In genomic region chr1:133135808-133136207, GRCm38 (mm10) we compare ENCODE assay signal across 8 mouse cellular contexts. TPM values are rescaled to one million over a fixed set of nuclear protein-coding genes. Genes with fewer than 3 reads are reported as not detected.
DNase-seq lines count a peak whose midpoint lies in the region; ATAC-seq lines count a peak whose summit lies in the region.

No protein-coding gene starts in this region.

- ATAC-seq in kidney, embryonic 15.5 days (replicated peaks; ENCODE audit: low FRiP score) = no peak
- ATAC-seq in embryonic facial prominence, embryonic 12.5 days (ENCODE audit: insufficient number of reproducible peaks, insufficient read depth, low FRiP score, low TSS enrichment) = no peak
- no peak for ATAC-seq in intestine, embryonic 15.5 days
- no peak for ATAC-seq in neural tube, embryonic 12.5 days (ENCODE audit: low FRiP score, low read depth)

- H3K36me3 ChIP-seq in kidney, embryonic 15.5 days = peaks cover 66% of the 10 kb centered on the region
- peaks cover 45% of the 10 kb centered on the region for H3K36me3 ChIP-seq in embryonic facial prominence, embryonic 12.5 days
- H3K36me3 ChIP-seq in intestine, embryonic 15.5 days = peaks cover 31% of the 10 kb centered on the region
- H3K36me3 ChIP-seq in neural tube, embryonic 12.5 days = peaks cover 41% of the 10 kb centered on the region

- no peak overlapping the region for H3K9ac ChIP-seq in kidney, embryonic 15.5 days
- H3K9ac ChIP-seq in embryonic facial prominence, embryonic 12.5 days = no peak overlapping the region
- 0 out of 2 replicates have a peak overlapping the region, but pooled peaks have one; percentile 0 for H3K9ac ChIP-seq in intestine, embryonic 15.5 days
- H3K9ac ChIP-seq in neural tube, embryonic 12.5 days = no peak overlapping the region

- no peak for DNase-seq in kidney, postnatal 10 days
- DNase-seq in adrenal gland, postnatal 36 days = no peak
- no peak for DNase-seq in layer of hippocampus, postnatal 10 days (ENCODE audit: low spot score in 2 of 2)
- DNase-seq in urinary bladder, adult 18-20 months (ENCODE audit: low spot score in 2 of 2) = no peak

- H3K4me1 ChIP-seq in kidney, embryonic 15.5 days = peaks cover 34% of the 10 kb centered on the region
- peaks cover 35% of the 10 kb centered on the region for H3K4me1 ChIP-seq in embryonic facial prominence, embryonic 12.5 days
- peaks cover 3% of the 10 kb centered on the region; the same call in 1 of the 2 replicates for H3K4me1 ChIP-seq in intestine, embryonic 15.5 days (replicated peaks)
- peaks cover 42% of the 10 kb centered on the region for H3K4me1 ChIP-seq in neural tube, embryonic 12.5 days

- H3K27me3 ChIP-seq in kidney, embryonic 15.5 days = no peaks in the 10 kb centered on the region
- no peaks in the 10 kb centered on the region for H3K27me3 ChIP-seq in embryonic facial prominence, embryonic 12.5 days
- no peaks in the 10 kb centered on the region for H3K27me3 ChIP-seq in intestine, embryonic 15.5 days (replicated peaks)
- no peaks in the 10 kb centered on the region for H3K27me3 ChIP-seq in neural tube, embryonic 12.5 days (replicated peaks)

- no peaks in the 10 kb centered on the region for H3K9me3 ChIP-seq in kidney, embryonic 15.5 days (replicated peaks)
- no peaks in the 10 kb centered on the region for H3K9me3 ChIP-seq in embryonic facial prominence, embryonic 12.5 days
- no peaks in the 10 kb centered on the region for H3K9me3 ChIP-seq in intestine, embryonic 15.5 days
- H3K9me3 ChIP-seq in neural tube, embryonic 12.5 days = no peaks in the 10 kb centered on the region

- H3K4me3 ChIP-seq in kidney, embryonic 15.5 days (replicated peaks) = peak overlapping the region; percentile 92
- H3K4me3 ChIP-seq in embryonic facial prominence, embryonic 12.5 days = peak overlapping the region; percentile 9; the same call in 1 of the 2 replicates
- peak overlapping the region; percentile 96 for H3K4me3 ChIP-seq in intestine, embryonic 15.5 days (replicated peaks)
- H3K4me3 ChIP-seq in neural tube, embryonic 12.5 days = no peak overlapping the region

- H3K27ac ChIP-seq in kidney, embryonic 15.5 days = no peak overlapping the region
- no peak overlapping the region for H3K27ac ChIP-seq in embryonic facial prominence, embryonic 12.5 days
- H3K27ac ChIP-seq in intestine, embryonic 15.5 days = no peak overlapping the region
- no peak overlapping the region for H3K27ac ChIP-seq in neural tube, embryonic 12.5 days

- peak overlapping the region; percentile 95 for H3K4me2 ChIP-seq in kidney, embryonic 15.5 days
- peak overlapping the region; percentile 99 for H3K4me2 ChIP-seq in embryonic facial prominence, embryonic 12.5 days (replicated peaks)
- H3K4me2 ChIP-seq in intestine, embryonic 15.5 days (replicated peaks) = peak overlapping the region; percentile 88
- H3K4me2 ChIP-seq in neural tube, embryonic 12.5 days (replicated peaks) = peak overlapping the region; percentile 99

- WGBS in kidney, embryonic 15.5 days = 51% methylated on average over 5 of the region's 5 CpGs
- 63% methylated on average over 5 of the region's 5 CpGs for WGBS in embryonic facial prominence, embryonic 12.5 days
- 52% methylated on average over 5 of the region's 5 CpGs for WGBS in intestine, embryonic 15.5 days
- WGBS in neural tube, embryonic 12.5 days = 76% methylated on average over 5 of the region's 5 CpGs

RNA-seq across cellular contexts. Expression of gene Ppp1r15b, which starts 4.9 kb away (rescaled TPM):
- polyA plus RNA-seq in kidney, embryonic 15.5 days (2015; fragmentation: Nextera tagmentation; extraction: Ambion mirVana) = 42.1 and 42.2 TPM in 2 replicates
- 40.4 and 45.0 TPM in 2 replicates for polyA plus RNA-seq in embryonic facial prominence, embryonic 12.5 days (2016; fragmentation: Nextera tagmentation; extraction: Ambion mirVana)
- polyA plus RNA-seq in intestine, embryonic 15.5 days (2015; fragmentation: Nextera tagmentation; extraction: Ambion mirVana) = 46.7 and 46.9 TPM in 2 replicates
- polyA plus RNA-seq in neural tube, embryonic 12.5 days (2016; fragmentation: Nextera tagmentation; extraction: Ambion mirVana) = 43.3 and 45.8 TPM in 2 replicates
- total RNA-seq in adrenal gland, postnatal 36 days (2021) = 10 to 100 TPM; 92.4 to 97.3 TPM
- 10 to 100 TPM; 44.5 to 45.0 TPM for total RNA-seq in layer of hippocampus, postnatal 10 days (2021)

RNA-seq across cellular contexts. Expression of gene Plekha6, which starts 28.2 kb away (rescaled TPM):
- polyA plus RNA-seq in kidney, embryonic 15.5 days (2015; fragmentation: Nextera tagmentation; extraction: Ambion mirVana) = 6.9 and 8.4 TPM in 2 replicates
- 4.6 and 5.2 TPM in 2 replicates for polyA plus RNA-seq in embryonic facial prominence, embryonic 12.5 days (2016; fragmentation: Nextera tagmentation; extraction: Ambion mirVana)
- 13.7 and 15.3 TPM in 2 replicates for polyA plus RNA-seq in intestine, embryonic 15.5 days (2015; fragmentation: Nextera tagmentation; extraction: Ambion mirVana)
- 28.4 and 29.4 TPM in 2 replicates for polyA plus RNA-seq in neural tube, embryonic 12.5 days (2016; fragmentation: Nextera tagmentation; extraction: Ambion mirVana)
- total RNA-seq in adrenal gland, postnatal 36 days (2021) = 10 to 100 TPM; 14.3 to 18.8 TPM
- total RNA-seq in layer of hippocampus, postnatal 10 days (2021) = 10 to 100 TPM; 54.8 to 65.7 TPM
